Mouse (Mus musculus): ENCODE results near the gene Tmx2.

GRCm38 (mm10) chr2:84726716-84727115 lies 47.8 kb upstream of the Tmx2 start:
- no peak for TF ChIP-seq CTCF (IDR thresholded peaks at IDR 0.05; ENCODE audit: control insufficient read depth, insufficient read depth, insufficient replicate concordance, low read depth, low read length)
- no peak for TF ChIP-seq POLR2A (IDR thresholded peaks at IDR 0.05; ENCODE audit: control insufficient read depth, low read depth, low read length)

Measured in testis, adult 2 months (tissue).